Mouse (Mus musculus) c-Kit-positive CD71-positive TER-119-positive erythroid progenitor cells, embryonic 14.5 days (primary cell): ENCODE data around the gene Prkag2.

Experiments
- DNase-seq: peaks from one replicate; pipeline ENCODE4 v3.0.0-alpha.2; 2013; ENCODE audit warnings: low spot score

Gene Prkag2

DNA sequence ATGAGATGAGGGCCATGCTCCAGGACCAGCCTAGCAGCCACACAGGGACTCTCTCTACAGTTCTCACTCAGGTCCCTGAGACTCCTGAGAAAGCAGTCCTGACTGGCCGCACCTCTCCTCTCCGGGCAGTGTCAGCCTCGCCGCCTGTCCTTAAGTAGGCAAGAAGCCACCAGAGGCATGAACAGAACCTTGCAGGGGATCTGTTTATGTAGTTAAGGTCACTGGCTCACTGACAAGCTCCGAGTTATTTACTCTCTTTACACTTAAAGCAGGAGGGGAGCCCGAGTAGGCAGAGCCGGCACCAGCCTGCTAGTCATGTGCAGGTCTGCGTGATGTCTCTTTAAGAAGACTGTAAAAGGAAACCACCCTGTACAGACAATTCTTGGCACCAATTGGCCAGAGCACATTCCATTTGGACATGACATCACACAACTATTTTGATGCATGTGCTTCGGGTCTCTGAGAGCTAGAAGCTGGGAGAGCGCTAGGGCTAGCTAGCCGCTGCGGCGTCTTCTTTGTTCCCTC lies 104.8 kb downstream of the Prkag2 start:
- DNase-seq: no peak

DNA sequence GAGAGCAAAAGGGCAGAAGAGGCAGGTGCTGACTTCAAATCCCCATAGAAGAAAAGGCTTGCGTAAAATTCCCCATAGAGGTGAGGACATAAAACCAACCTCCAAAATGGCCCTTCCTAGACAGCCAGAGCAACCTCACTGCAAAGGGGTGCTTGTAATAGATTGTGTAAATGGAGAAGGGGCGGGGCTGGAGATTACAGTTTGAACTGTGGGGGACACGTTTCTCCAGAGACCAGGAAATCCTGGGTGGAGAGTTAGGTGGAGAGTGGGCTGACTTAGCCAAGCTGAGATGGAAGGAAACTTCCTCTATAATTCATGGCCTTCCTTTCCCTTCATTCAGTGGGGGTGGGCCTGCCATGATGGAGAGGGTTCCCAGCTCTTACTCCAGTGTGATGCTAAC lies 107.3 kb downstream of the Prkag2 start:
- DNase-seq: no peak

DNA sequence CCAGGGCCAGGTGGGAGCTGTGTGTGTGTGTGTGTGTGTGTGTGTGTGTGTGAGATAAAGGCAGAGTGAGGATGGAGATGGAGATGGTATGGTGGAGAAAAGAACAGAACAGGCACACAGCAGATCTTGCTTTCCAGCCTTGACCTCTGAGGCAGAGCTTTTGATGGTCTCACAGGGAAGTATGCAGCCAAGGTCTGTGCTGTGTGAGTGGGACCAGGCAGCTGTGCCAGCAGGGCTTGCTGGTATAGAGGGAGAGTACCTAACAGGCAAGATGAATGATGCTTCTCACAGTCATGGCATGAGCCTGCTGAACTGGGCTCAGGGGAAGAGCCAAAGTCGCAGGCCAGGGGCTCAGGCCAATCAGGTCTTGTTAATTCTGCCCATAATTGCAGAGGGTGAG lies 108.9 kb downstream of the Prkag2 start:
- DNase-seq: no peak

DNA sequence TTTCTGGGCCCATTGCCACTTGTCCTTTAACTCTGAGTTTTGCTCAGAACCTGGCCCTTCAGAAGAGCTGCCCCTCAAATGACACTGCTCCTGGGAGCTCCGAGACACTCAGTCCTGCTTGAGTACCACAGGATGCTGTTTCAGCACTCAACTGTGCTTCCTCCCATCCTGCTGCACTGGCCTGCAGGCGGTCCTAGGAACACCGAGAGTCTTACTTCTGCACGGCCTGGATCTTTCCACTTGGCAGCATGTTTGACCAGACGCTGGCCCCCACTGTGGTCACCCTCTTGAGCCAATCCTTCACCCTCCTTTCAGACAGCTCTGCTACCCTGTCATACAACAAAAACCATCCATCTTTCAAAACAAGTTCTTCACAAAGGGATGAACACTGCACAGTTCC lies 110.0 kb downstream of the Prkag2 start:
- no peak for DNase-seq

DNA sequence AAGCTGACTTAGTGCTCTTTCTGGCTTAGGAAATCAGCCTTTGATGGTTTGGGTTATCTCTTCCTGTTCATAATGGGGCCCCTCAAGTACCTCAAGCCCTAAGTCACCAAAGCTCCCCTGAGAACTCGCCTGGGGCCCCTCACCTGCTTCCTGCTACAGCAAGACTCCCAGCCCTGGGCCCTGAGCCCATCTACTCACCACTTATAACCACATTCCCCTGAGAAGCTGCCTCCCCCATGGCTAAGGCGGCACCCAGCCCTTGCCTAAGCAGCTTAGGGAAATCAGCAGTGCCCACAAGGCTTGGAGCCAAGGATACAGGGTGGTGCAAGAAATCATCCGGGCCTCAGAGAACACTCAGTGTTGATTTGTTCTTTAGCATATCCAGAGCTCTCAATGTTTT lies 110.8 kb downstream of the Prkag2 start:
- no peak for DNase-seq

DNA sequence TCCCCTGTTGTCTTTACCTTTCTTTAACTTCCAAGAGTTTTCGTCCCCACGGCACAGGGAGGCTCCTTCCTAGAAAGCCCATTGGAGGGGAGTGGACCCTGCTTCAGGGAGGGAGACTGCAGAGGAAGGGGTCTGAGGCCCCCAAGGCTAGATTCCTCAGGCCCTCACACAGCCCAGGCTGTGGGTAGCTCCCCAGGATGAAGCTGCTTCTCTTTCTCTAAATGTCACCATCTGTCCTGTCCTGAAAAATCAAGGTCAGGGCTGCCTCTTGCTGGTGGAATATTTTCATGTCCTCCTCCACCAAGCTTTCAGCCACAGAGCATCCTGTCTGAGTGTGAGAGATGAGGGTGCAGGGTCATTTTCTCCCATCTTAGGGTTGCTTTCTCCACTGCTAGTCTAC lies 113.5 kb downstream of the Prkag2 start:
- no peak for DNase-seq

DNA sequence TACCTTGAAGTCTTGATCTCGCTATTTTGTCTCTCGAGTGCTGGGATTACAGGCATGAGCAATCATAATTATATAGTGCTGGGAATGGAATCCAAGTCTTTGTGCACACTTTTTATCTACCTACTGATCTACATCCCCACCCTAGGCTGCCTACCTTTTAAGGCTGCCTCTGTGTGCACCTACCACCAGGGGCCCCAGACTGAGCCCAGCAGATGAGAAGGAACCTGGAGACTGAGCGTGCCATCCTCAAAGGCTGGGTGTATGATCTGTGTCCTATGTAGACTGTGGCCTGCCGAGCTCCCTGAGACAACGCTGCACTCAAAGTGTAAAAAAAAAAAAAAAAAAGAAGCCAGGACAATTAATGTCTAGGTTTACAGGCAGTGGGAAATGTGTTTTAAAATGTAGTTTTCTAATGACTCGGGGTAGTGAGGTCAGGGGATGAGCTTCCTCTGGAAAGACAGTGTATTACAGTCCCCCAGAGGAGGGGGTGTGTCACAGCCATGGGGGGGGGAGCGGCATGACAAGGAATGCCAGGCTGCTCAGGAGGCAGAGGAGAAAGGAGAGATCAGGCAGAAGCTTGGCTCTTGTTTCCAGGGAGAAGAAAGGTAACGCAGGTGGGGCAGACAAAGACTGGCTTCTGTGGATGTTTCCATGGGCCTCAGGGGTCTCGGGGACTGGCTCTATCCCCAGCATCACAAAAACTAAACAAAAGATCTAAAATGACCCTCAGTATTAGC lies 114.1 kb downstream of the Prkag2 start:
- no peak for DNase-seq

DNA sequence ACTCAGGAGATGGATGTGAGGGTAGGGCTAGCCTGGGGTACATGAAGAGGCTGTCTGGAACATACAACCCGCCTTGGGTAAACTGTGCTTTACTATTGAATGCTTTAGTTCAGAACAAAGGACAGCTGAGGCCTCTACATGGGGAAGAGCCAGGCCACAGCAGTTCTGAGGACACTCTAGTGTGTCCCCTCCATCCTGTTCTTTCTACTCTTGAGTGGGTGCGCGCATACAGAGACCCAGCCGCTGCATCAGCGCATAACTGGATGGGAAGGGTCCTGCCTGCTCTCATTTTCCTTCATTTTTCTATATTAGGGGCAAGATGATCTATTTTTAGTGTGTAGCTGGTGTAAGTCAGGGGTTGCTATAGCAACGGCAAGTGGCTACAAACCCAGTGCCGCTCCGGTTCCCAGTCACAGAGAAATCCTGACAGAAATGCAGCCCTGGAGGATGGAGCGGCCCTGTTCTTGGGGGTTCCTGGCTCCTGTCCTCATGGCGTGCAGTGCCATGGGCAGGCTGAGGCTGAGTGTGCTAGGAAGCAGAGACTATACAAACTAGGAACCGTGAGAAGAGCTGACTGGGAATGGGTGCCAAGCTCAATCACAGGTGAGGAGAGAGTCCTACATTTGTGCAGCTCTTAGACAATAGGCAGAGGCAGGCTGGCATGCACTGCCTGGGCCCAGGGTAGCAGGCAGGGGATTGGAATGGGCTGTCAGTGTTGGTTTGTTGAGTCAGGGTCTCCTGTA lies 114.8 kb downstream of the Prkag2 start:
- no peak for DNase-seq

DNA sequence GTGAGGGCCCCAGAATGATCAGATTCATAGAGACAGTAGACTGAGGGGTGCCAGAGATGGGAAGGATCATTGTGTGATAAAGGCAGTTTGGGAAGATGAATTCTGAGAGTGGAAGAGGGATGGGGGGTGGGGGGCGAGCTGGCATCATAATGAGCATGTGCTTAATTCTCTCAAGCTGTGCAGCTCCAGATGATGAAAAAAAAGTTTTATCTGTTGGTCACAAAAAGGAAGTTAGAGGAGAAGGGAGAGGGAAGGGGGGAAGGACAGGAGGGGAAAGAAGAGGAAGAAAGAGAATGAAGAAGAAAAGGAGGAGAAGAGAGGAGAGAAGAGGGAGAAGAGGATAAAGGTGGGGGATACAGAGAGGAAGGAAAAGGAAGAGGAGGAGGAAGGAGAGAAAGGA lies 116.3 kb downstream of the Prkag2 start:
- DNase-seq: no peak

DNA sequence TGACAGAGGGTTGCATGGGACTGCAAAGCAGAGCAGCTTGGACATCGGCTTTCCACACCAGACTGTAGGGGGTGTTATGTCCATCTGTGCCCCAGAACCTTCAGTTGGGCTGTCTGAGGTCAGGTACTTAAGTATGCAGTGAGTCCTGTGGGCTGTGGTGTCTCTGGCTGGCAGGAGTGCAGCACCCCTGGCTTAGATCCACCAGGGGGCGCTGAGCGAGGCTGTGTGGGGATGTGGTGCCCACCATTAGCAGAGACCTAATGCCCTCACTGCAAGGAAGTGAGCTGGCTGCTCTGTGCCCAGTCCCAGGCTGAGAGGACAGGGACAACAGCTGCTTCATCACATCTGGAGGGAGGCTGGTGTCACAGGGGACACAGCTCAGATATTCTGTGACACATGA lies 116.9 kb downstream of the Prkag2 start:
- peak; percentile 22 for DNase-seq

DNA sequence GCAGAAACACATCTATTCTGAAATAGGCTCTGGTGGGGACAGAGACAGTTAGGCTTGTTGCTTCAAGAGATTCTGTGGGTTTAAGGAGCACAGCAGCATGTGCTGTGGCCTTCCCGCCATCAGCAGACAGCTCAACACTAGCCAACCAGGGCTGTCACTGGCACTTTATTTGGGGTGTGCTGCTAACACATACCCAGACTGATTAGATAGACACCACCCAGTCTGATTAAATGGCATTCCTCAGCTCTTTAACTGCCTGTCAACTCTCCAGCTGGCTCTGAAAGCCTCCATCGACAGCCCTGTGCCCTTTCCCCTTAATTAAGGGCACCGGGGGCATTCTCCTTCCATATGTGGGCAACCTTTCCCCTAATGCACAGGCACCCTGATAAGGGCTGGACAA lies 118.2 kb downstream of the Prkag2 start:
- DNase-seq: no peak

DNA sequence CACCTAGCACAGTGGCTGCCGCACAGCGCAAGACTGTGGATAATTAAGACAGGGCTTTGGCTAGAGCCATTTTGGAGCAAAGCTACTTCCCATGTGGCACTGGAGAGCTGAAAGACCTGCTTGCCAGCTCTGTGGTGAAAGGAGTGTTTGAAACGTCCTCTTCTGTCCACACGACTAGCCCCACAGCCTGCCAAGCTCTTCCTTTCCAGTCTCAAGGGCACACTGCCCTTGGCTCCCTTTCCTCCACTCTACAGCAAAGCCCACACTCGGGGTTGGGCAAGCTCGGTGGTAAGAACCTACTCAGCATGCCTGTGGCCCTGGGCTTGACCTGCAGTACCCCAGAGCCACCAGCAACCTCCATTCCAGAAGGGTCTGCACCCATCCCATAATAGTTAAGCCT lies 118.7 kb downstream of the Prkag2 start:
- DNase-seq: no peak

DNA sequence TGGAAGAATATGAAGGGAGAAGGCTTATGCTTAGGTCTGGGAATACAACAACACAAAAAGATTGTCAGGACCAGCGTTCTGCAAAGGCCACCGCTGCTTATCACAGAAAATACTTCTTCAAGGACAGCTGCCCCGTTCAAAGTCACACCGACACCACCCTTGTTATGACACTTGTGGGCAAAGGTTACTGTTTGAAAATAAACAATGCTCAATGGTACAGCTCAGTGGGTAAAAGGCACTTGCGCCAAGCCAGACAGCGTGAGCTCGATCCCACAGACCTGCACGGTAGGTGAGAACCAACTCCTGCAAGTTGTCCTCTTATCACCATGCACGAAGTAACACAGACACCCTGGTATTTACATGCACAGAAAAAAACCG lies 120.5 kb downstream of the Prkag2 start:
- DNase-seq: no peak

DNA sequence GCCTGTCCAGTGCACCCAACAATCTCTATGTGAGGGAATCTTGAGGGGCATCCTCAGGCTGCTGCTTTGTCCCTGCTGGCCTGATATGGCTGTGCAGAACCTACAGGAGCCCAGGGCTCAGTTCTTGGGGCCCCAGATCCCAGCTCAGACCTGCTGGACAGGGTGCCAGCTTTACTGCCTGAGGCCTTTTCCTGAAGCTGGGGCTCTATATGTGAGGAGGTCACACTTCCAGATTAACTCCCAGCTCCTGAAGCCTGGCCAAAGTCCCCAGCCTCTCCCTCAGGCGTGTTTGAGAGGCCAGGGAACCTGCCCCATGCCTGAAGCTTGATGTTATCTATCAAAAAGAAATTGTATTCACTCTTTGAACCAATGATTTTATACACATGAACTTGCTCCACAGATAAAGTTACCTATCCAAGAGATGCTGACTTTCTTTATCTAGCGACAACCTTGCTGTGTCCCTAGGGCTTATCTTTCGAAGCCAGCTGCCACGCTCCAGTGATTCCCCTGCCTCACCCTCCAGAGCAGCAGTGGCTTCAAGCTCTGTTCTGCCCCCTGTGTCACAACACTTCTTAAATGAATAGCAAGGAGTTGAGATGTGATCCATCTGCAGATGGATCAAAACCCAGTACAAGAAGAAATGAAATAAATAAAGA lies 121.0 kb downstream of the Prkag2 start:
- DNase-seq: peak; percentile 56

DNA sequence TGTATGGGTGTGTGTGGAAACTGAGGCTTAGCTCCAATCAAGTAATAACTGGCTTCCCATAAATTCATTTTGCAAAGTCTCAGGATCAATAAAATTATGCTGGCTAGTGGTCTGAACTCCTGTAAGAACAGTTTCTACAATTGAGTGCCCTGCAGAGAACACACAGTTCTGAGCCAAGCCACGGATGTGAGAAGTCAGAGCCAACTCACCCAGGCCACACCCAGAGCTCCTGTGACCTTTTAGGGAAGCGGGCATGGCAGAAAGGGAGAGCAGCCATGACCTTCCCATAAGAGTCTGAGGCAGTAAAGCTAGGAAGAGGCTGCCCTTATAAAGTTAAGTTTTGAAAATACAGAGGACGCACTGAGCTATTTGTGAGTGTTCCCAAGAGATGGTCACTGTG lies 123.5 kb downstream of the Prkag2 start:
- DNase-seq: no peak

DNA sequence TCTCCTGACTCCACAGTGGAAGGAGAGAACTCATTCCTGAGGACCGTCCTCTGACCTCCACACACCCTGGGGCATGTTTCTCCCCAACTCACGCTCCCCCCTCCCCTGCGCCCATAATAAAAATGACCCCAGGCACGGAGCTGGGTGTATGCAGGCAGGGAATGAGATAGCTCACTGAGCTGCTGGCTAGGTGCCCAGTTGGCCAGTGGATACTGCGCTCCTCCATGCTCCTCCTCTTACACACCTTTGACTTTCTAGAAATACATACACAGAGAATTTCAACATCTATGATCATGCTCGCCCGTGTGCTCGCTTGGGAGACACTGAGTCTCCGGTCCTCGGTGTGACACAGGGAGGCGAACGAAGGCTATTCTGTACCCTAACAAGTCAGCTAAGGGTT lies 124.2 kb downstream of the Prkag2 start:
- DNase-seq: no peak

DNA sequence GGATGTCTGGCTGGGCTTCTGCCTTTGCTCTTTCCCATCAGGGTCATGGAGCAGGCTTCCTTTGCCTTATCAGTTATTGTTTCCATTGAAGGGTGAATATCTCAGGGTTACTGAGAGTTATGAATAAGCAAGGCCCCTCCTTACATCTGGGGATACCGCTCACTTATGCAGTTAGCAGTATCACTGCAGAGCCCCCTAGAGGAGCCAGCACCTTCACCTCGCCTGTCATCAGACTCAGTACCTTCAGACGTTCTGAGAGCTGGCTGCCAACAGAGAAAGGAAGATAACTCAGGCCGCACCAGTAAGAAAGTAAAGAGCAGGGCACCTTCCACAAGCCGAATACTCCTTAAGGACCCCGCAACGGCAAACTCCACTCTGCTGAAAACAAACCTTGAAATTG lies 125.3 kb downstream of the Prkag2 start:
- DNase-seq: no peak

DNA sequence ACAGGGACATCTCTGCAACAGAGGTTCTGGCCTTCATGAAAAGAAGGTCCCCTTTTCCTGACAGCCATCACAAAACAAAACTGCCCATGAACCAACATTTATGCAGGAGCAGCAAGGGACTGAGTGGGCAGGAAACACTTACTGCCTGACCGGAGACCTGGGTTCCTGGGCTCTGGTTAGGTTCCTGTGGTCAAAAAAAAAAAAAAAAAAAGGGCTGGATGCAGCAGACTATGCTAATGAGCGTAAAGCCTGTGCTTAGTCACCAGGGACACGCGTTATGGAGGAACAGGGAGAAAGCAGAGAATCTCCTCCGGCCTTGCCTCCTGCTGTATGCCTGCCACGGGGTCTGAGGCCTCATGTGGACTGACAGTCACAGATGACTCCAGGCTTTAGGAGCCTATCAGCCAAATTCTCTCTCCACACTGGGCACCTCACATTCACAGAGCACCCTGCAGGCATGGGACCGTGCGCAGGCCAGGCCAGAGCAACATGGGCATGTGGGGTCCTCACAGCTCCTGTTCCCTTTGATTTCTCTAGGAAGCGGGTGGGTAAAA lies 126.7 kb downstream of the Prkag2 start:
- no peak for DNase-seq

DNA sequence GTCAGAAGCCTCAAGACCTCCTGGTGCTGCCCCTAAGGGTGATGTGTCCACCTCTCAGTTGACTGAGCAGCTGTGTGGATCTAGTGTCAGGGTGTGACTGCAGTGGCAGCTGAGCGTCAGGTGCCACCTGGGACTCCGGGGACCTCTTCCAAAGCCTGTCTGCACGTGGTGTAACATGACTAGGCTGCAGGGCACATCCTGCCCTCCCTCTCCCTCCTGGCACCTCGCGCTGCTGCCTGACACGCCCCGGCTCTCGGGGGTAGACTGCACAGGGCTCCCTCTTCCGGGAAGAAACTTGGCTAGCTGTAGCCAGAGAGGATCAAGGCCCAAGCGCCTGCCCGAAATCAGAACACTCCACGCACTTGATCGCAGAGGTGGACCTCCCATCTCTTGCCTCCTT lies 127.2 kb downstream of the Prkag2 start:
- no peak for DNase-seq

DNA sequence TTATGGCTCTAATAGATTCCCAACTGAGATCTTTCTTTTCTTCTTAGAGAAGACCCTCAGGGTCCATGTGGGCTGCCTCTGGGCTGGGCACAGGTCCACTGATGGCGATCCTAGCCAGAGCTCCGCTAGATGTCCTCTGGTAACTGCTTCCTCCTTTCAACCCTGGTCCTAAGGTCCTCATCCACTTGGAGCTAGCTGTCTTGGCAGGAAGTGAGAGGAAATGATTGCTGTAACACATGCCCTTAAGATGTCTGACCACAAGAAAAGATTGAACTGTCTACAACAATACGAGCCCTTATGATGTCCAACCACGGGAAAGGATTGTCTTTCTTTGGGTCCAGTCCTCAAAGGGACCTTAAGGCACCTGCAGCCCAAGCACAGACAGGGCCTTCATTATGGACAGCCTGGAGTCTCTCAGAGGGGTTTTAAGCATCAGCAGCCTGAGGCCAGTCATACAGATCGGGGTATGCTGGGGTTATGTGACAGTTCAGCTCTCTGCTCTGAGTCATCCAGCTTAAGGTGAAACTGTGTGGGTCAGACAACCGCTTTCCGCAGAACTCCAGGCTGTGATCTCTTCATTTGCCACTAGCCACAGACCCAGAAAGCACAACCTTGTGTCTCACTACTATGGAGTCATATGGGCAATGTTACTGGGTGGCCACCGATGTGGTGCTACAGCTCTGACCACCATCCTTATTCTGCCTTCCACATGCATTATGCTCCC lies 129.7 kb downstream of the Prkag2 start:
- no peak for DNase-seq

DNA sequence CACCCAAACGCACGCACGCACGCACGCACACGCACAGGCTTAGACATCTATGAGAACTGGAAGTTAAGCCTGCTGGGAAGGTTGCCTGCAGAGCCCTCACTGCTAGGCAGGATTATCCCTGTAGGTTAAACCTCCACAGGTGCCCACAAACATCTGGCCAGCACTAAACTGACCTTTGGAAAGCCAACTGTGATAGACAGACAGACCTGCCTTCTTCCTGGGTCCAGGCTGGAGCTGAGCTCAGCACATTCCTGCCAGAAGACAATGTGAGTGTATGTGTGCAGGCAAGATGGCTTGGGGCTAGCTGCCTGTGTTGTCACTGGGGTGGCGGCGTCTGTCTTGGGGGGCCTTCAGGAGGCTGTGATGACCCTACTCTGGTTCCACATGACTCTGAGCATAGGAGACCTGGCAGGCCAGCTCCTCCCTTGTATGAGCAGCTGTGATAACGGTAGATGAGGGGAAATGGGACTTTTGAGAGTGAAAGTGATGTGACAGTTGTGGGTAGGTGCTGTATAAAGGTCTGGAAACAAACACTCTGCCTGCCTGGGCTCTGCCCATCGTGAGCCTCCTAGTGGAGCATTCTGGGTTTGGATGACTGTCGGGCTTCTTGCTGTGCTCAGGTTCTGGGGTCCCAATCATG lies 131.1 kb downstream of the Prkag2 start:
- DNase-seq: no peak

DNA sequence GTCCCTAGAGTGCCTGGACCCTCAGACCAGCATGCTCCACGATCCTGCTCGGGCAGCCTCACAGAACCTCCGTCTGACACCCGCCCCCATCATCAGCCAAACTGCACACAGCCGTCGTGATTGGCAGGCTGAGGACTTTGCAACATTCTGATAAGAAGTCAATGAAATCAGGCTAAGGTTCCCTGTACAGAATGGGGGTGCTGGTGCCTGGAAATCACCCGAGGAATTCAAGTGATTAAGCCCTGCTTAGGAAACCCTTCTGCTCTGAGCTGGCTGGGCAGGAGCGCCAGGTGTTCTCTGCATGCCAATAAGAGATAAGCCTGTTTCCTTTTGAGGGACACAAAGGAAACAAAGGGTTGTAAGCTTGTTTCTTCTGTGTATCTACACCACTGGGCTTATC lies 131.7 kb downstream of the Prkag2 start:
- no peak for DNase-seq
